Mouse (Mus musculus): Measurements from ENCODE around the gene Mttp.

The Mttp gene

GRCm38 (mm10) chr3:138053969-138054368 lies 90.8 kb downstream of the Mttp start:
- DNase-seq (ENCODE audit: low read depth, low spot score), result no peak

- no peak for DNase-seq (ENCODE audit: low read depth, low spot score)
Measured at GRCm38 (mm10) chr3:138051431-138051830, 93.3 kb downstream of the Mttp start.

- DNase-seq (ENCODE audit: low read depth, low spot score), result no peak
Measured at GRCm38 (mm10) chr3:138050772-138051171, 94.0 kb downstream of the Mttp start.

GRCm38 (mm10) chr3:138049555-138049954 lies 95.2 kb downstream of the Mttp start:
- DNase-seq (ENCODE audit: low read depth, low spot score), result no peak

GRCm38 (mm10) chr3:138043316-138043715 lies 101.5 kb downstream of the Mttp start:
- DNase-seq (ENCODE audit: low read depth, low spot score), result no peak

- no peak for DNase-seq (ENCODE audit: low read depth, low spot score)
Measured at GRCm38 (mm10) chr3:138041591-138042301, 103.0 kb downstream of the Mttp start.

- no peak for DNase-seq (ENCODE audit: low read depth, low spot score)
Measured at GRCm38 (mm10) chr3:138040938-138041337, 103.8 kb downstream of the Mttp start.

All from brain, embryonic 18.5 days (tissue).